Mouse (Mus musculus) stomach, embryonic 14.5 days (tissue): Measurements from ENCODE around the gene Jak2. TPM values are rescaled to one million over a fixed set of nuclear protein-coding genes. Genes with fewer than 3 reads are reported as not detected.

Source experiments
- ATAC-seq: fragments of 200-750 bp; cut with Nextera tagmentation; 2 replicates; pipeline ENCODE4 v1.8.0; 2017; ENCODE audit warnings: low read depth, moderate TSS enrichment; ENCODE audit not compliant: insufficient number of reproducible peaks, insufficient read depth, low FRiP score
- H3K27ac ChIP-seq: fragments of 300-500 bp; sonication (generic); 2 replicates; pipeline ENCODE4 v1.5.1; 2014; ENCODE audit warnings: mild to moderate bottlenecking, low read length, moderate library complexity, mixed read lengths
- H3K27me3 ChIP-seq: fragments of 300-500 bp; sonication (generic); 2 replicates; pipeline ENCODE4 v1.6.1; 2014; ENCODE audit warnings: low read length, control low read depth, mixed read lengths; ENCODE audit not compliant: control insufficient read depth, insufficient read depth
- H3K36me3 ChIP-seq: fragments of 300-500 bp; sonication (generic); 2 replicates; pipeline ENCODE4 v1.6.1; 2014; ENCODE audit warnings: mild to moderate bottlenecking, control low read depth, low read length, moderate library complexity, mixed read lengths; ENCODE audit not compliant: control insufficient read depth, insufficient read depth
- H3K4me1 ChIP-seq: fragments of 300-500 bp; sonication (generic); 2 replicates; pipeline ENCODE4 v1.6.1; 2014; ENCODE audit warnings: low read length, control low read depth, mixed read lengths; ENCODE audit not compliant: control insufficient read depth, insufficient read depth
- H3K4me2 ChIP-seq: fragments of 300-500 bp; sonication (generic); replicated peaks from 2 replicates; pipeline ENCODE4 v1.6.1; 2014; ENCODE audit warnings: low read depth, low read length, control low read depth
- H3K4me3 ChIP-seq: fragments of 300-500 bp; sonication (generic); 2 replicates; pipeline ENCODE4 v1.5.1; 2014; ENCODE audit warnings: low read depth, low read length, control low read depth
- H3K9ac ChIP-seq: fragments of 300-500 bp; sonication (generic); replicated peaks from 2 replicates; pipeline ENCODE4 v1.6.1; 2014; ENCODE audit warnings: low read depth, mild to moderate bottlenecking, control low read depth, low read length, moderate library complexity, mixed read lengths
- H3K9me3 ChIP-seq: fragments of 300-500 bp; sonication (generic); 2 replicates; pipeline ENCODE4 v1.6.1; 2016; ENCODE audit warnings: low read depth, low read length, control low read depth; ENCODE audit not compliant: control insufficient read depth
- WGBS: fragments of 180-500 bp; shearing (Covaris S2); extraction: QIAGEN DNeasy Blood & Tissue Kit; methylation state at CpG from one replicate; pipeline ENCODE4 v1.1.7; 2014; 5-methylcytosine and 5-hydroxymethylcytosine counted together
- polyA plus RNA-seq: library from polyadenylated mRNA; unstranded; fragments of >200 nt; fragmentation: Nextera tagmentation; extraction: Ambion mirVana; gene quantifications from 2 replicates; pipeline ENCODE4 v1.2.1, GENCODE M21; 2014

The Jak2 gene
- 11.2 and 13.1 TPM in 2 replicates for polyA plus RNA-seq

GRCm38 (mm10) chr19:29251191-29251957 is at the start of gene Jak2:
TSS of gene Jak2 (plus strand) at chr19:29251828.
- H3K4me2 ChIP-seq: peak within 1 kb of the TSS; percentile 72
- peak within 1 kb of the TSS; percentile 92 for H3K9ac ChIP-seq
- peak within 1 kb of the TSS; percentile 89 for H3K4me3 ChIP-seq
- H3K36me3 ChIP-seq: no peaks in the 10 kb centered on the region
- WGBS: under 1% methylated on average over 92 of the region's 114 CpGs
- peak within 1 kb of the TSS; percentile 96 for H3K27ac ChIP-seq
- no peaks in the 10 kb centered on the region for H3K9me3 ChIP-seq
- ATAC-seq: peak; percentile 93
- no peaks in the 10 kb centered on the region for H3K27me3 ChIP-seq
- H3K4me1 ChIP-seq: peaks cover 11% of the 10 kb centered on the region

GRCm38 (mm10) chr19:29203337-29203736 is 48.3 kb upstream of the Jak2 start:
- Histone ChIP-seq H3K4me2 (no peak overlapping the region), H3K4me1 (0 out of 2 replicates have a peak, but pooled peaks cover 3% of the 10 kb centered on the region), H3K36me3 (no peaks in the 10 kb centered on the region), H3K27me3 (no peaks in the 10 kb centered on the region), H3K9ac (no peak overlapping the region), H3K27ac (no peak overlapping the region), H3K9me3 (no peaks in the 10 kb centered on the region), H3K4me3 (no peak overlapping the region)
- ATAC-seq: no peak
- 55% methylated on average over 2 of the region's 2 CpGs for WGBS

- H3K27ac ChIP-seq: no peak overlapping the region
These were observed 47.0 kb upstream of the Jak2 start for GRCm38 (mm10) chr19:29204583-29204982.

GRCm38 (mm10) chr19:29205267-29205666 is 46.4 kb upstream of the Jak2 start:
- no peaks in the 10 kb centered on the region for H3K36me3 ChIP-seq
- no peak overlapping the region for H3K4me3 ChIP-seq
- H3K9me3 ChIP-seq: no peaks in the 10 kb centered on the region
- no peak overlapping the region for H3K27ac ChIP-seq
- H3K4me2 ChIP-seq: no peak overlapping the region
- H3K9ac ChIP-seq: no peak overlapping the region
- H3K4me1 ChIP-seq: no peaks in the 10 kb centered on the region
- WGBS: 85% methylated on average over 2 of the region's 2 CpGs
- ATAC-seq: no peak
- no peaks in the 10 kb centered on the region for H3K27me3 ChIP-seq

More at GRCm38 (mm10) chr19:29204583-29204982, 47.0 kb upstream of the Jak2 start:
- no peaks in the 10 kb centered on the region for H3K4me1 ChIP-seq
- H3K9ac ChIP-seq: no peak overlapping the region
- WGBS: 56% methylated on average over 4 of the region's 4 CpGs
- ATAC-seq: no peak
- H3K4me2 ChIP-seq: no peak overlapping the region
- no peaks in the 10 kb centered on the region for H3K36me3 ChIP-seq
- no peaks in the 10 kb centered on the region for H3K9me3 ChIP-seq
- no peaks in the 10 kb centered on the region for H3K27me3 ChIP-seq
- no peak overlapping the region for H3K4me3 ChIP-seq

GRCm38 (mm10) chr19:29209898-29210297 is 41.7 kb upstream of the Jak2 start:
- Histone ChIP-seq H3K9ac (no peak overlapping the region), H3K27ac (no peak overlapping the region), H3K9me3 (no peaks in the 10 kb centered on the region), H3K4me1 (no peaks in the 10 kb centered on the region), H3K36me3 (no peaks in the 10 kb centered on the region), H3K4me2 (no peak overlapping the region), H3K4me3 (no peak overlapping the region), H3K27me3 (no peaks in the 10 kb centered on the region)
- 81% methylated on average over 7 of the region's 7 CpGs for WGBS
- ATAC-seq: no peak

- Histone ChIP-seq H3K4me1 (no peaks in the 10 kb centered on the region), H3K27me3 (no peaks in the 10 kb centered on the region), H3K9me3 (no peaks in the 10 kb centered on the region), H3K27ac (no peak overlapping the region), H3K4me3 (no peak overlapping the region), H3K4me2 (no peak overlapping the region), H3K9ac (no peak overlapping the region), H3K36me3 (no peaks in the 10 kb centered on the region)
- ATAC-seq: no peak
- WGBS: 95% methylated on average over 9 of the region's 9 CpGs
These were observed 41.3 kb upstream of the Jak2 start for GRCm38 (mm10) chr19:29210319-29210718.

- 63% methylated on average over 8 of the region's 8 CpGs for WGBS
These were observed 35.7 kb upstream of the Jak2 start for GRCm38 (mm10) chr19:29215811-29216509.

GRCm38 (mm10) chr19:29221867-29222266 is 29.8 kb upstream of the Jak2 start:
- Histone ChIP-seq H3K4me1 (no peaks in the 10 kb centered on the region), H3K36me3 (no peaks in the 10 kb centered on the region), H3K4me3 (no peak overlapping the region), H3K27me3 (no peaks in the 10 kb centered on the region), H3K27ac (no peak overlapping the region), H3K9ac (no peak overlapping the region), H3K4me2 (no peak overlapping the region), H3K9me3 (no peaks in the 10 kb centered on the region)
- 59% methylated on average over 4 of the region's 4 CpGs for WGBS
- no peak for ATAC-seq

More at GRCm38 (mm10) chr19:29215811-29216509, 35.7 kb upstream of the Jak2 start:
- Histone ChIP-seq H3K27me3 (no peaks in the 10 kb centered on the region), H3K4me2 (no peak overlapping the region), H3K9ac (no peak overlapping the region), H3K4me1 (no peaks in the 10 kb centered on the region), H3K4me3 (no peak overlapping the region), H3K27ac (no peak overlapping the region), H3K9me3 (no peaks in the 10 kb centered on the region), H3K36me3 (no peaks in the 10 kb centered on the region)
- peak; percentile 58; the same call in 1 of the 2 replicates for ATAC-seq
